Mouse (Mus musculus) kidney, postnatal 36 days (tissue): ENCODE results near the gene Alg12.

ENCODE experiments used
- DNase-seq, 2 experiments: peaks; one replicate each; pipeline ENCODE4 v3.0.0; 2021 to 2022; ENCODE audit warnings: mixed read lengths in 2 of 2

Alg12 gene

GRCm38 (mm10) chr15:88819026-88819905 lies at the start of gene Alg12, which contains the start of gene Creld2:
Alg12 (minus strand) TSS chr15:88819318.
Creld2 (plus strand) TSS chr15:88819646.
- DNase-seq = peak; percentile 100

GRCm38 (mm10) chr15:88868024-88868742 lies 49.1 kb upstream of the Alg12 start:
- DNase-seq = peak; percentile 75 to 91

GRCm38 (mm10) chr15:88867368-88868023 lies 48.4 kb upstream of the Alg12 start:
- DNase-seq = peak; percentile 85 to 94

- DNase-seq = peak; percentile 69 to 74
Measured at GRCm38 (mm10) chr15:88866934-88867356, 47.8 kb upstream of the Alg12 start.

- peak; percentile 53 to 57 for DNase-seq
Measured at GRCm38 (mm10) chr15:88865888-88866695, 47.0 kb upstream of the Alg12 start.

- no peak for DNase-seq
Measured at GRCm38 (mm10) chr15:88865061-88865460, 45.9 kb upstream of the Alg12 start.

GRCm38 (mm10) chr15:88864270-88865030 lies 45.3 kb upstream of the Alg12 start:
- peak; percentile 82 to 90 for DNase-seq

GRCm38 (mm10) chr15:88863695-88864231 lies 44.6 kb upstream of the Alg12 start:
- peak; percentile 93 to 96 for DNase-seq

- DNase-seq = peak; percentile 47 to 69
Measured at GRCm38 (mm10) chr15:88862881-88863694, 44.0 kb upstream of the Alg12 start.

GRCm38 (mm10) chr15:88861772-88862622 lies 42.9 kb upstream of the Alg12 start, which contains the start of gene Pim3:
Pim3 (plus strand) TSS chr15:88862186.
- peak; percentile 98 to 99 for DNase-seq

GRCm38 (mm10) chr15:88860781-88861180 lies 41.7 kb upstream of the Alg12 start:
- DNase-seq = no peak

GRCm38 (mm10) chr15:88859206-88859970 lies 40.3 kb upstream of the Alg12 start:
- DNase-seq = no peak

GRCm38 (mm10) chr15:88858707-88859106 lies 39.6 kb upstream of the Alg12 start:
- no peak for DNase-seq

GRCm38 (mm10) chr15:88858141-88858541 lies 39.0 kb upstream of the Alg12 start:
- peak; percentile 63 to 64 for DNase-seq

- no peak for DNase-seq
Measured at GRCm38 (mm10) chr15:88857361-88857760, 38.2 kb upstream of the Alg12 start.

- DNase-seq = no peak
Measured at GRCm38 (mm10) chr15:88856613-88857012, 37.5 kb upstream of the Alg12 start.

GRCm38 (mm10) chr15:88855896-88856417 lies 36.8 kb upstream of the Alg12 start:
- DNase-seq = peak in 1 of 2 experiments; percentile 49
